Mouse (Mus musculus) kidney, adult 18-20 months (tissue): ENCODE measurements around the gene Gm49396.

Experiments used
- DNase-seq: peaks from one replicate; pipeline ENCODE4 v3.0.0; 2021

The Gm49396 gene

DNA sequence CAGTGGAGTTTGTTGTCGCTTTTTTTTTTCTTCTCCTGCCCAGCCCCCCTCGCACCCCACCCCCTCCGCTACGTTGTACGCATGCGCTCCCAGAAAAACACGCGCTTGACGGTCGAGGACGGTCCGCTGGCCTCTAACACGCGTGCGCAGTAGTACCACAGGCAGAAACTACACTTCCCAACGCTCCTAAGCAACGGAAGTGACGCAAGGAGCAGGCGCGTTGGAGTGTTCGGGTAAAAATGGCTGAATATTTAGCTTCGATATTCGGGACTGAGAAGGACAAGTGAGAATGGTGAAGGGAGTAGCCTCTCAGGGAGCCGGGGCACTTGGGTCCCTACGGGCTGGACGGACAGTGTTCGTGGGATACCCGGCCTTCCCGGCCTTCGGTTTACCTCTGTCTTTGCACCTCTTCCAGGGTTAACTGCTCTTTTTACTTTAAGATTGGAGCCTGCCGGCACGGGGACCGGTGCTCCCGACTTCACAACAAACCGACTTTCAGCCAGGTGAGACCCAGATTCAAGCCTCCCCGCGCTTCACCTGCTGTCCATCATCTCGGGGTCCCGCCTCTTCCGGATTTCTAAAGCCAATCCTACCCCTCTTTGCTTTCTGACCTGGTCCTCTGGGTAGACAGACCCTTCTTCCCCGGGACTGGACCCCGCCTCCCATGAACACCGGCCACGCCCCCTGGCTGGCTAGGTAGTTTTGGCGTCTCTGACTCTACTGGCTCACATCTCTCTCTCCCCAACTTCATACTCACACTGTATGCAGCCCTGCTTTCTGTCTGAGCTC lies at the start of gene Gm49396, which contains the start of the genes U2af1l4 and Psenen:
TSS of gene Gm49396 (plus strand) at position 228 of the 789 bp plus-strand sequence.
TSS of gene U2af1l4 (plus strand) at position 185 of the 789 bp plus-strand sequence.
TSS of gene Psenen (minus strand) at position 511 of the 789 bp plus-strand sequence.
- peak; percentile 94 for DNase-seq

DNA sequence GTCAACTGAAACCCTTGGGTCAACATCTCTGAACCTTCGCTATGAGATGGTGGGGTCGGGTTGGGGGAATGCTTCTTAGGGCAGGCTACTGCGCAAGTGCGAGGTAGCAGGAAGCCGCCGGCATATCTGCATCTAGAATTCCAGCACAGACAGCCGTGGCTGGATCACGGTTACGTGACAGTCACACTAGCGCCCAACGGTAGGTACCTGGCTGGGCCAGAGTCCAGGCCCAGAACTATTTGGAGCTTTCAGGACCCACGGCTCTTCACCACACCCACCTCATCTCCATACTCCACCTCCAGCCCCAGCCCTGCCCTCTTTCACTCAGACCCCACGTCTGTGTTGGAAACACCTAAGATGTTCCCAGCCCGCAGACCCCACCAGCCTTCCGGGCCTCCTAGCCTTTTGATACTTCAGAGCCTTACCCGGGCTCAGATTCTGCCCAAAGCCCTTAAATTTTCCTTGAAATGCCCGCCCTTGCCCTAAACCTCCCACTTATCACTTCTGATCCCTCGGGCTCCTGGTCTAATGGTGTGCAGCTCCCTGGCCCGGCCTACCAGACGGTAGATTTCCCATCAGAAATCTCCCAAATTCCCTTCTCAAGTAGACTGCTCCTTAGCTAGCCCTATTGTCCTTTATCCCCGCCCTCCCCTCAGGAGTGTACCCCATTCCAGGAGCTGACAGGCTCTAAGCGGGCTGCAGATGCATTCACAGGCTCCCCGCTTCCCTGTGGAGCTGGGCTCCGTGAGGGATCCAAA lies 48.0 kb upstream of the Gm49396 start:
- DNase-seq, result no peak

DNA sequence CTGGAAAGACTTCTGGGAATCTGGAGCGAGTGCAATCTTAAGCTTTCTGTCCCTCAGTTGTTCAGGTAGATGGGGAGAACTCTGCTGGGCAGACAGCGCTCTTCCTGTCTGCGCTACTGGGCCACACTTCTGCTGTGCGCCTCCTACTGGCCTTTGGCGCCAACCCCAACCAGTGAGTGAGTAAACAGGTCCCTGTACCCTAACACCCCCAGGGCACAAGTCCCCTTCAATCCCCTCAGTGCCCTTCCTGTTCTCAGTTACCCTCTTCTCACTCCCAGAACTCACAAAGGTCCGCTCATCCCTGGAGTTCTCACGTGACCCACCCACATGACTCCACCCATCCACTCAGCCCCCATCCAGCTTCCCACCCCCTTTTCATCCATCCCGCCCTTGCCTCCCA lies 44.8 kb upstream of the Gm49396 start:
- DNase-seq, result no peak

DNA sequence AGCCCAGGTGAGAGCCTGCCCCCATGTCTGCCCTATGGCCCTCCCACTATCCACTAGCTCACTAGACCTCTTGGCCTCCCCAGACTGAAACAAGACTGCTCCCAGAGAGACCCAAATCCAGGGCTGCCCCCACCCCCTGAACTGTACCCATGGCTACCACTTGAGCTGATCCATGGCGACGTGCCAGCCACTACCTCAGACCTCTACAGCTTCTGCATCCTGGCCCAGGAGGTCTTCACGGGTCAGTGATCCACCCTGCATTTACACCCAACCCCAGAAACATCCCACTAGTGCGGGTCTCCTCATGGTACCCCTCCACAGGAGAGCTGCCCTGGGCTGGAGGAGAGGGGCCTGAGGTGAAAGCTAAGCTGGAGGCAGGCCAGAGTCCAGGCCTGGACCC lies 42.7 kb upstream of the Gm49396 start:
- no peak for DNase-seq

DNA sequence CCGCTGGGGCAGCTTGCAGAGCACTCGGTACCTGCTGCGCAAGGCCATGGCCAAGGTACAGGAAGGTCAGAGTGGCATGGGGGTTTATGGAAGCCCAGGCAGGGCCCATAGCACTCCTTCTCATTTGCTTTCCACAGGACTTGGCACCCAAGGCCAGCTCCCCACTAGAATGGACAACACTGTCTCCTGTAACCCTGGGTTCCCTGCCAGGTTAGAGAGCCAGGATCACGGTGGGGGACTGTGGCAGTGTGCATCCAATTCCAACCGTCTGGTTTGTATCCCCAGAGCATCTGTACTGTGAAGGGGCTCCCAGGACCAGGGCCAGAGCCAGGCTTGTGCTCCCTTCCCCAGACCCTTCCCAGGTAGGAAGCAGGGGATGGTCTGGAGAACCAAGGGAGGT lies 42.3 kb upstream of the Gm49396 start:
- DNase-seq, result no peak

DNA sequence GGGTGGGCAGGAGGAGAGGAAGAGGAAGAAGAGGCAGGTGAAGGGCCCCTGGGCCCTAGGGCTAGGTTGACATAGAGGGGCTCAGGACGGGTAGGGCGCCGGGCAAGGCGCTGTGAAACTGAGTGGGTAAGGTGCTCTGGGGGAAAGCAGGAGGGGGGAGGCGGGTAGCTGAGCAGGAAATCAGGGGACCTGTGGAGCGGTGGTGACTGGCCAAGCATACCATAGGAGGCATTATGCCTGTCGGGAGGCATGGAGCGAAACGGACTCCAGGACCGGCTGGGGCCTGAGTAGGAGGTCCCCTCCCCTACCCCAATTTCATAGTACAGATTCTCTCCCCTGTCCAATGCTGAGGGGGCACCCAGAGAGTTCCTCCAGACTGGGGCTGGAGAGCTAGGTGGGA lies 40.3 kb upstream of the Gm49396 start:
- no peak for DNase-seq

DNA sequence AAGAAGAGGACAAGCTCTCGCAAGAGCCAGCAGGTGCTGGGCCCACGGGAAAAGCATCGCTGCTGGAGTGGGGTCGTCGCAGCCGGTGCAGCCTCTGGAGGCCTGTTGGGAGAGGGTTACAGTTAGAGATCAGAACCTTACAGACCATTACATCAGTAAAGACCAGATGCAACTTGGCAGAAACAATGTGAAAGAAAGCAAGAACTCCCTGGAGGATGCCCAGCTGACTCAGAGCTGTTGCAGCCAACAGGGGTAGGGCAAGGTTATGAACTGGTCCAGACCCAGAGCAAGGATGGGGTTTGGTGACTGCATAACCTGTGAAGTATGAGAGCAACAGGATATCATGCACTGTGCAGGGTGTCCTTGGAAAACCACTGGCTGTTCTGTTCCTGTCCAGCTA lies 38.7 kb upstream of the Gm49396 start:
- no peak for DNase-seq

DNA sequence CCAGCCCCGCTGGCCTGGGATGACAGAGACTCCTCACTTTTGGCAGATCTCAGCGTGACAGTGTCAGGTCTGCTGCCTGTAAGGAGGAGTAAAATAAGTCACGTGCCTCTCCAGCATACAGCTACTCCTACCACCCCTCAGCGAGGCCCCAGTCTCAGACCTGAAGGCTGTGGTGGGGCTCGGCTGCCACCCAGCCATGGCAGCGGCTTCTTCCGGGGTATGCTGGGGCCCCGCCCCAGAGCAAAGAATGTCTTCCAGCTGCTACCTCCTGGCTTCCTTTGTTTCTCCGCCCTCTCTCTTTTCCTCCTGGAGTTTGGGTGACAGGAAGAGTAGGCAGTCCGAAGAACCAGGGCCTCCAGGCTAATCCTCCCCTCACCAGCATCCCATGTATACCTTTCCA lies 37.2 kb upstream of the Gm49396 start:
- DNase-seq, result no peak

DNA sequence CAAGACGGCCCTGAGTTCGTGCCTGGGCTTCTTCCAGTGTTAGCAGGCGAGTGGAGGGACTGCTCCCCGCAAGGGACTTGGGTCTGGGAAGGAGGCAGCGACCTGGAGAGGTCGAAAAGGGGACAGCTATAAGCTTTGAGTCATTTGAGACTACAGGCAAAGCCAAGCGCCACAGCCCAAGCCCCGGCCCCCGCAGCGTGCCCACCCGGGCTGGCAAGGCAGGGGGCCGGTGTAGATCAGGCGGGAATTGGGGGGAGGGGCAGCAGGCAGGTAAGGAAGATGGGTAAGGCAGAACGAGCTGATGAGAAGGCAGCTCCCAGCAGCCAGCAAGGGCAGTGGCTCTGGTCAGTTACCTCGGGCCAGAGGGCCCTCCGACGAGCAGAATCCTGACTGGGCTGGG lies 36.7 kb upstream of the Gm49396 start:
- DNase-seq, result no peak

DNA sequence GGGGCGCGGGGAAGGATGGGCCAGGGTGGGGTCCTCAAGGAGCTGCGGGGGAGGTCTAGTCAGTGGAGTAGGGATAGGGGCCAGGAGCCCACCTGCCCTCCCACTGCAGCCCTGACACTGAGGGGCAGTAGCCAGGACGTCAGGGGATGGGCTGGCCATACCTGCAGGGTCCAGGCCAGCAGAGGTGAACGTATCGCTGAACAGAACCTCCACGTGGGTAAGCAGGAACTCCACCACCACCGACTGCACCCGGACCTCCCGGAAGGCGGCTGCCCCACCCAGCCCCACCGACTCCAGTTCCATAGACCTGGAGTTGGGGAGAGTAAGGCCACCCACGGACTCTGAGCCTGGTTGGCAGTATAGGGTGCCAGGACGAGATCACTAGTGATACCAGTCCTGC lies 36.2 kb upstream of the Gm49396 start:
- DNase-seq, result no peak

DNA sequence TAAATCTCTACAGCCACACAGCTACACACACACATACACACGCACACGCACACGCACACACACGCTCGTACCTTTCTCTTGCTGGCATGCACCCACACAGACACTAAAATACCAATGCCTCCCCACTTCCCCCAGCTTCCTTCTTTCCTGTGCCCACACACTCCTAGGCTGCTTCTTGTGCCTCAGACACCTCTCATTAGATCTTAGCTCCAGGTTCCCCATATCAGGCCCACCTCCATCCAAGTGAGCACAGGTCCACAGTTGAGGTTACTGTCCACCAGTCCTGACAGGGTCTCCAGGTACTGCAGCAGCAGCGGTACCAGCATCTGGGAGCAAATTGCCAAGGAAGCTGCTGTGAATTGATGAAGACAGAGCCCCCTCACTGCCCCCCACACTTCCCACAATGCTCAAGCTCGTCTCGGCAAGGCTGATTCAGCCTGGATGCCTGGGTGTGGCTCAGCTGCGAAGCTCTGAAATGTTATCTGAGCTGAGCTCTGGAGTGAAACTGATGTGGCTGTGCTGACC lies 31.8 kb upstream of the Gm49396 start:
- no peak for DNase-seq

DNA sequence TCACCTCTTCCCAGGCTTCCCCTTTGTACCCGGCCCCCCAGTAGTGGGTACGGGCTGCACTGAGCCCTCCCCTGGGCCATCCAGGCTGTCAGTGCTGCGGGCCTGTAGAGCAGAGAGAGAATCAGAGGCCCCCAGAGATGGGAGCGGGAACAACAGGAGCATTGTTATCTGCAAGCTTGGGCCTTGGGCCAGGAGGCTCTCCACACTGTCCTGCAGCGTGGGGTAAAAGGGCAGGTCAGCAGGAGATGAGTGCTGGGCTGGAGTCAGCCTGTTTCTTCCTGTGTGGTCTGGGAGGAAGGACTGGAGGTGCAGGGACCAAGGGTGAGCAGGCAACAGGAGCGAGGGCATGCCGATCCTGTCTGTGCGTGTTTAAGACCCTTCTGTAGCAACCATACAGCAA lies 30.2 kb upstream of the Gm49396 start:
- peak; percentile 58 for DNase-seq

DNA sequence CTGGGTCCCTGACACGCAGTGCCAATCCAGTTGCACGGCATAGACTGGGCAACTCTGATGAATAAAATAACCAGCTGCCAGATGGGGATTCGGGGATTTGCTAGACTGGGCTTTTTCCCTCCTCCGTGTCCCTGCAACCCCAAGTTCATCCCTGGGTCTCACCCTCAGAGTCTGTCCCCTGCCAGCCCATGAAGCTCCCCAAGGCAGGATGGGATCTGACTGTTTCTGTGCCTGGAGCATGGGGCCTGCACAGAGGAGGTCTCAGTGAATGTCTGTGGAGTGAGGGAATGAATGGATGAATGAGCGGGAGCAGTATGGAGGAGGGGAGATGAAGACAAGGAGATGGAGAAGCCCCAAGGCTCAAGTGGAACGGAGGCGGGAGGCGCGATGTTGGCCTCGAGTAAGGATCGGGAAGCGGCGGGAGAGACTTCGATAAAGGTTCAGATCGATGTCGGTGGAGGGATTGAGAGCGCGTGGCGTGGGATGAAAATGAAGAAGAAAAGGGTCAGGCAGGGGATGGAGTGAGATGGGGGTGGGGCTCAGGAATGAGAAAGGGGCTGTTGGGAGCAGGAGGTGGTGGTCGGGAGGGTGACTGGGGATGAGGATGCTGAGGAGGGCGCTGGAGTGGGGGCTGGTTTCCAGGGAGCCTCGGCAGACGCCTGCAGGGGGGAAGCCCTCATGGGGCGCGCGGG lies 29.1 kb upstream of the Gm49396 start:
- DNase-seq, result no peak

DNA sequence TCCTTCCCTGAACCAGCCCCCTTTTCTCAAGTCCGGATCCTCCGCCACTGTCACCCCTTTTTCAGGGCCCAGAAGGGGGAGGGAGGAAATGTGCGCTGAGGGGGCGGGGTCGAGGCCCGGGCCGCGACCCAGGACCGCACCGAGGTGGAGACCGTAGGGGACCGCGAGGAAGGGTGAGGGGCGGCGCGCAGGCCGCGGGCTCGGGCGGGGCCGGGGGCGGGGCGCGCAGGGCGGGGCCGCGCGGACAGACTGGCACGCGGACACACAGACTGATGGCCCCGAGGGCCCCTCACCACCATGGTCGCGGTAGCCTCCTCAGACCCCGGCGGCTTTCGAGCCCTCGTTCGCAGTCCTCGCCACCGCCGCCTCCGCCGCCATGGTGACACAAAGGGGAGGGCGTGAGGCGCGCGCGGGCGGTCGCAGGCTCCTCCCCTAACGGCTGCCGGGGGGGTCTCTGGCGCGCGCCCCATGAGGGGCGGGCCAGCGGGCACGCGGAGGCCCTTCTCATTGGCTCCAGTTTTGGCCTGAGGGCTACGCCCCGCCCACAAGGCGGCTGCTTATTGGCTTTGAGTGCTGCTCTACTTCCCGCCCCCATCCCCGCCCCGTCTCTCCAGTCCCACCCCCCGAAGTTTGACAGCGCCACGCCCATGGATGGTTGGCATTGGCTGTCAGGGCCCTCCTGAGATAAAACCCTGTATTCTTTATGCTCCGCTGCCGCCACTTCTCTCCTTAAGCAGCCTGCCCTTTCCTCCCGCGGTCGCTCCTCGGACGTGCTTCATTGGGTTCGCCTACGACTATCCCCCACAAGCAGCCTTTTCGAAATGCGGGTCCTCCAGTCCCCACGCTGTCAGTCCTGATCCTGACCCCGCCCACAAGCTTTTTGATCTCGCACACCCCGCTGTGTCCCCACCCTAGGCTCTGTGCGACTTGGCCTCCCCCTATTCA lies 28.2 kb upstream of the Gm49396 start, which contains the start of gene Arhgap33:
TSS of gene Arhgap33 (minus strand) at position 428 of the 945 bp plus-strand sequence.
- DNase-seq, result peak; percentile 96

DNA sequence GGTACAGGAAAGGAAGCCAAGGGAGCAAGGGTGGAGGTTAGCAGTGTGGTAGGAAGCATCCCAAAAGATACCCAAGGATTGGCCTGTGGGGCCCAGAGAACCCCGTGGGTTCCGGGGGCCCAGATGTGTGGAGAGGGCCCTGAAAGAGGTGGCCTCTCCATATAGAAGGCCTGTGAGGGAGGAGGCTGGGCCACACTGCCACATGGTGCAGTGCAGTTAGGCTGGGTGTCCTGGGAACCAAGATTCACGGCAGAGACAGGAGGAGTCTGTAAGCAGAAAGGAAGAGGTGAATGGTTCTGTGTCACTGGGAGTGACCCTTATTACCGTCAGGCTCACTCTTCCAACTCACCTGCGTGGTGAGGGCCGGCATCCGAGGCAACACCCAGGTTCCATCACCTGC lies 22.6 kb upstream of the Gm49396 start:
- no peak for DNase-seq

DNA sequence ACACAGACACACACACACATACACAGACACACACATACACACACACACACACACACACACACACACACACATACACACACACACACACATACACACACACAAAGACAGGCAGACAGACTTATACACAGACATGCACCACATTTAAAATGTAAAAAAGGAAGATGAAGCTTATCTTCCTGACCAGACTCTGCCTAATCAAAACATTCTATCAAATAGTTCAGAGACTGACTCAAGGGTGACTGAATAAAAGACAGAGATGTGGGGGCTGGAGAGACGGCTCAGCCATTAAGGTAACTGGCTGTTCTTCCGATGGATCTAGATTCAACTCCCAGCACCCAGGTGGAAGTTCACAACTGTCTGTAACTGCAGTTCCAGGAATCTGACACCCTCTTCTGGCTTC lies 18.8 kb upstream of the Gm49396 start:
- no peak for DNase-seq

DNA sequence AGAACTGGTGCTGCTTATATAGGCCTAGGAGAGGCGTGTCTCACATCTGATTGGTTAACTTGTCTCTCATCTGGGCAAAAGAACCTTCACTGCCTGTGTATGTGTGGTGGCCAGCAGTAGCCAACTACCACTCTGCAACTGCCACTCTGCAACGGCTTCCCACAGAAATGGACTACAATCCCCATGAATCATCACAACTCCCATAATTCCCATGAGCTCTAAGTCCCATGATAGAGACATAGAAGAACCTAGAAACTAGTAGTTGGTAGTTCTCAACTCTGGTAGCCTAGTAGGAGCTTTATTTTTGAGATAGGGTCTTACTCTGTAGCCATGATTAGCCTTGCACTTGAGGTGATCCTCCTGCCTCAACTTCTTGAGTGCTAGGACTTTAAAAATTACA lies 13.3 kb upstream of the Gm49396 start:
- no peak for DNase-seq

DNA sequence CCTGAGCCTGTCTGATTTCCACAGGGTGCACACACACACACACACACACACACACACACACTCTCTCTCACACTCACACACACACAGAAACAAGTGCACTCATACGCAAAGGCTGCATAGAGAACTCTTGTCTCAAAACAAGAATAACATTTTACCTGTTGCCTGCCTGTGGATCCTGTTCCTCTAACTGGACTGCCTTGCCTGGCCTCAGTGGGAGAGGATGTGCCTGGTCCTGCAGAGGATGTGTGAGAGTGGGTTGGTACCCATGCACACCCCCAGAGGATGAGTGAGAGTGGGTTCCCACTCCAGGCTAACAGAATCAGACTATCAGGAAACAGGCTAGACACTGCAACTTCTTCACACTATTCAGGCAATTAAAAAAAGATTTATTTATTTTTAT lies 12.5 kb upstream of the Gm49396 start:
- no peak for DNase-seq

DNA sequence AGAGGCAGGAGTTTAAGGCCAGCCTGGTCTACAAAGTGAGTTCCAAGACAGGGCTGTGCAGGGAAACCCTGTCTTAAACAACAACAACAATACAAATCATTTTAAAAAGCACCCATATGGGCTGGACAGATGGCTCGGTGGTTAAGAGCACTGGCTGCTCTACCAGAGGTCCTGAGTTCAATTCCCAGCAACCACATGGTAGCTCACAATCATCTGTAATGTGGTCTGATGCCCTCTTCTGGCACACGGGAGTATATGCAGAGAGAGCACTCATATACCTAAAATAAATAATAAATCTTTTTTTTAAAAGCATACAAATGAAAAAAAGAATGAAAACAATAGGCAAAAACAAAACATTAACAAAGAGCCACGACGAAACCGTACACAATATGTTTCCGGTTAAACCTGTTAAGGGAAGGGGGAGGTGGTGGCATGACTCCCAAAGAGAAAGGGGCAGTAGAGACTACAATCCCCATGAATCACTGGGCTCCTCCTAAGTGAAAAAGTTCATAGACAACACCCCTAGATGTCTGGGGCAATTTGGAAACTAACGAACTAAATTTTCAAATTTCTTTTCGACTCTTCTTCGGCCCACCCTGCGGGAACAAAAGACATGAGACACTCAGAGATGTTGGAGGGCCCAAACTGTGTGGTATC lies 11.6 kb upstream of the Gm49396 start:
- DNase-seq, result no peak

DNA sequence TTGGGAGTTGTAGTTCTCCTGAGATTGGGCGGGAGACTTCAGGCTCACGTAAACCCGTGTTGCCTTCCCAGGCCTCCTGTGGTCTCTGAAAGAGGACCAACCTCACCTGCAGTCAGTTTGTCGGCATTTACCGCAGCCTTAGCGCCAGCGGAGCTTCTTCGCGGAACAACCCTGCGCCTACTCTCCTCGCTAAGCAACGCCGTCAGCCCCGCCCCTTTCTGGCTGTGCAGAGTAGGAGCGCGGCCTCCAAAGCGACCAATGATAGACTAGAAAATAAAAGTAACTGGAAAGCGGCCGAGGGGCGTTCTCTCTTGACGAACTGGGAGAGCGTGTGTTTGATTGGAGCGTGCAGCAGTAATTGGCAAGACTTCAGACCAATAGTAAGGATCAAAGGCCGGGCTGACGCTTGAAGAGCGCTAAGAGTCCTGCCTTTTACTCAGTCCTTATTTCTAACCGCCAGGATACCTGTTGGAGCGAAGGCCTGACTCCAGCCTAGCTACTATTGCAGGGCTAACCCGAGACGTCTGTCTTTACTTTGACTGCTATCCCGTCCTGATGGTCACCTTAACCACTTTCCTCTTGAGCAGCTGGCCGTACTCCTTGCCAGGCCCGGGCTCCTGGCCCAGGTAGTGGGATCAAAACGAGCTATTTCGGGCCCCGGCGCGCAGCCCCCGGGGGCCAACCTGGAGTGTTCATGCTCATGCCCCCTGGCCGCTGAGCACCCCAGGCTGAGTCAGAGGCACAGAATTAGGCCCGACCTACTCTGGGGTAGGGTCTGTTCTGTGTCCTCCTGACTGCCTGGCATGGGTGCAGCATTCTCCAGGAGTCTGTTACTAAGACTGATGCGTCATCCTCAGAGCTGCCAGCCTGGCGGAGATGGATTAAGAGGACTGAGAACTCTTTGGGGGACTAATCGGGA lies 10.8 kb upstream of the Gm49396 start, which contains the start of the genes Hspb6 and Proser3:
TSS of gene Hspb6 (plus strand) at position 77 of the 919 bp plus-strand sequence.
TSS of gene Proser3 (minus strand) at position 198 of the 919 bp plus-strand sequence.
- peak; percentile 97 for DNase-seq
